Mouse (Mus musculus) NIH3T3 (cell line): ENCODE measurements at regions not wholly inside any gene's neighbourhood (a gene's known extent, or its start where the extent isn't known, plus 50 kb on each side); places are given as distances from the start of the nearest gene placed in this dataset.

Experiments used
- DNase-seq: peaks from one replicate; pipeline ENCODE4 v3.0.0-alpha.2; 2012; ENCODE audit warnings: low read depth

GRCm38 (mm10) chr1:125307223-125307622 is 128.3 kb downstream of the Actr3 start:
- no peak for DNase-seq

- DNase-seq, result no peak
These were observed 136.9 kb downstream of the Actr3 start for GRCm38 (mm10) chr1:125298520-125299090.

- DNase-seq, result no peak
These were observed 139.9 kb downstream of the Actr3 start for GRCm38 (mm10) chr1:125295646-125296045.

DNA sequence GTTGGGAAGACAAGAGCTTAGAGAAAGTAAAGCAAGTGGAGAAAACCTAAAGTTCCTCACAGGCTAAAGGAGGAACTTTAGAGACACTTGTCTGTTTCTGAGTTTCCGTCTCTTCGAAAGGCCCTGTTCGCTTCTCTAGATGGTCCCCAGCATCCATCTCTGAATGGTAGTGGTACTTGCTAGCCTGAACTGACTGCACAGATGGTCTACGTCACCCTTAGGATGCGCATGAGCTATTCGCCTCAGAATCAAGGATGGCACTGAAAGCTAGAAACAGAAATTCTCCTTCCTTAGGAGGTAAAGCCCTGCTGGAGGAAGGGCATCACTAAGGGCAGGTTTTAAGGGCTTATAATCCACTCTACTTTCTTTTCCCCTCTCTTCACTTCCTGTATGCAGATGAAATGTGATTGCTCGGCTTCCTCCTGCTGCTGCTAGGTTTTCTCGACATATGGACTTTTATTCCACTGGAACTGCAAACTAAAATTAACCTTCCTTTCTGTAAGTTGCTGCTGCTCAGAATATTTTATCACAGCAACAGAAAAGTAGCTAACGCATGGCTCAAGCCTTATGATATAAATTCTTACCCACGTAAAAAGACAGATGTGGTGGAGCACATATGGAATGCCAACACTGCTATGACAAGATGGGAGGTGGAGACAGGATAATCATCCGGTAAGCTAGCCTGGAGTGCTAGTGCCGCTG is 145.1 kb downstream of the Actr3 start:
- DNase-seq, result no peak

DNA sequence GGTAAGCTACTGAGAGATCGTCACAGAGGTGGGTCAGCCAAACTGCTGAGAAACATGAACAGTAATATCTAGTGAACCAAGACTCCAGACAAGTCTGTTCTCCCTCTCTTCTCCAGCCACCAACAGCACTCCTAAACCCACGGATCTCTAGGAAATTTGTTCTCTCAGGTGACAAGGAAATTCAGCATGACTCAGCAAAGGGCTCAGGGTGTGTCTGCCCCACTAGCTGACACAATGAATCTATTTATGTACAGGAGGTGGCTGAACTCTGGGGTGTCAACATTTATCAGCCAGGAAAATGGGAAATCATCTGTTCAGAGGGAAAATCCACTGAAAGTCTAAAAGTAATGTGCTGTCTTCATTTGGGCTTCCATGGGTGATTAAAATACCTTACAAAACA is 149.2 kb downstream of the Actr3 start:
- DNase-seq, result no peak

DNA sequence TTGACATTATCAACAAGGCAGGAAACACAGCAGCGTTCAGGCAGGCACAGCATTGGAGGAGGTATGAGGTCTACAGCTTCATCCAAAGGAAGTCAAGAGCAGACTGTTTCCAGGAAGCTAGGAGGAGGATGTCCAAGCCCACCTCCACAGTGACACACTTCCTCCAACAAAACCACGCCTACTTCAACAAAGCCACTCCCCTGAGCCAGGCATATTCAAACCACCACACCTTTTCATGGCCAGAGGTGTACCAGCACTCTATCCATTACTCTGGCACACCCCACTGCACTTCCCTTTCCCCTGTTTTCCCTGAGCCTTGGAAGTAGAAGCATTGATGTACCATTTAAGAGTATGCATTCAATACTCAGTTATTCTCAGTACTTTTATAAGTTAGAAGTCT is 150.8 kb downstream of the Actr3 start:
- DNase-seq, result no peak

DNA sequence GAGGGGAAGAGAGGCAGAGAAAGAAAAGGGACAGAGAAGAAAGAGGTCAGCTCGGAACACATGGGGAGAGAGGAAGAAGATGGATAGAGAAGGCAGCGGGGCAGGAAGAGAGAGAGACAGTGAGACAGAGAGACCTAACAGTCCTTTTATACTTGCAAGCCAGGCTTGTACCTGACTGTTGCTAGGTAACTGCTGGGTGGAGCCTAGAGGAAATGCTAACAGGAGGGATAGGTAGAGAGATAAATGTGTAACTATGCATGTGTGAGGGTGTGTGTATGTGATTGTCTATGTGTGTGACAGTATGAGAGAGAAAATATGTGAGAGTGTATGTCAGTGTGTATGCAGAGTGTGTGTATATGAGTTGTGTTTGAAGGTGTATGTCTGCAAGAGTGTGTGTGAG is 161.8 kb downstream of the Actr3 start:
- DNase-seq, result no peak

DNA sequence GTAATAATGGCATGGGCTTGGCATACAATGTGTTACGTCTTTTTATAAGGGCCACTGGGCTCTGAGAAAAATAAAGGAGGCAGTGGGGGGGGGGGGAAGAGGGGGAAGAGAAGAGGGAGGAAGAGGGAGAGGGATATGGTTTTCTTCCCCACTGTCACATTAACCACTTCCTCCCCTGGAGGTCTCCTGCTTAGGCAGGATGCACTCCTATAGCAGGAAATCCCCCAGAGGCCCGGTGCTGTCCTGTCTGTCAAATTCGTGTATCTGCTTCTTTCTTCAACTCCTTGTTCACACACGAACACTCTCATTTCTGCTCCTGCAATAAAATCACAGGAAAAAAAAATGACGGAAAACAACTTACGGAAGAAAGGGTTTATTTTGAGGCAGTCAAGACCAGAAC is 171.8 kb downstream of the Actr3 start:
- DNase-seq, result no peak

- no peak for DNase-seq
These were observed 172.5 kb downstream of the Actr3 start for GRCm38 (mm10) chr1:125263068-125263467.

DNA sequence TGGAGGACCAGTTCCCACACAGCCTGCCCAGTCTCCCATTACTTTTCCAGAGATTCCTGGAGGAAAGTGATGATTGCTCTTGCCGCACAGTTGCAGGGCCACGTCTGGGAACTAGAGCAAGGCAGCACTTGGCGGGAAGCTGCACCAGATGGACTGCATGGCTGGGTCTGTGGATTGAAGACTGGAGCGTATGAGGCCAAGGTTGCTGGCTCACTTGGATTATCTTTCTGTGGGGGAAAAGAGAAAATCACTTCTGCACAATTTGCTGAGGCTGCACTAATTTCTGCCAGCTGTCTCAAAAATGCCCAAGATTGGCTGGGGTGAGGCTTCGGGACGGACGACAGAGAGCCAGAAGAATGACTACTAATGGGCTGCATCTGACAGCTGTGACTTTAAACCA is 193.2 kb downstream of the Actr3 start:
- no peak for DNase-seq

DNA sequence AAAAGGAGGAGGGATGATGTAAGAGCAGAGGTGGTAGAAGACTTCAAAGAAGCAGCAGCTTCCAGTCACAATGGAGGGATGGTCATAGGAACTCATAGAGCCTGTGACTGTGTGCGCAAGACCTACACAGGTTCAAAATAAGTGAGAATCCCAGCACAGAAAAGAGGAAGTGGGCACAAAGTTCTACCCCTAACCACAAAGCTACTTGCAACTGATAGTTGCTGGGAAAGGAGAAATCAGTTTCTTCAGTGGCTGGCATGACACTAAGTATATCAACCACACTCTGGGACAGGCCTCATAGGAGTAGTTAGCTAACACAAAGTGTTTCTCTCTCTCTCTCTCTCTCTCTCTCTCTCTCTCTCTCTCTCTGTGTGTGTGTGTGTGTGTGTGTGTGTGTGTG is 193.8 kb downstream of the Actr3 start:
- DNase-seq, result no peak

DNA sequence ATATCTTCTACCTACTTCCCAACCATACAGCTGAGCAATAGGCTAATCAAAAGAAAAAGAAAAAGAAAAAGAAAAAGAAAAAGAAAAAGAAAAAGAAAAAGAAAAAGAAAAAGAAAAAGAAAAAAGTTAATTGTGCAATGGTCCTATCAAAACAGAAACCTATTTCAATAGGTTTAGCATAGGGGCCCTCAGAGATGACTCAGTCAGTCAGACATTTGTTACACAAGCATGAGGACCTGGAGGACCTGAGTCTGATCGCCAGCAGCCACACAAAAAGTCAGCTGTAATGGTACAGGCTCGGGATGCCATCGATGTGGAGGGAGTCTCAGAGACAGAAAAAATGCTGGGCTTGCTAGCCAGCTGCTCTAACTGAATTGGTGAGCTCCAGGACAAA is 197.9 kb downstream of the Actr3 start:
- peak; percentile 33 for DNase-seq

DNA sequence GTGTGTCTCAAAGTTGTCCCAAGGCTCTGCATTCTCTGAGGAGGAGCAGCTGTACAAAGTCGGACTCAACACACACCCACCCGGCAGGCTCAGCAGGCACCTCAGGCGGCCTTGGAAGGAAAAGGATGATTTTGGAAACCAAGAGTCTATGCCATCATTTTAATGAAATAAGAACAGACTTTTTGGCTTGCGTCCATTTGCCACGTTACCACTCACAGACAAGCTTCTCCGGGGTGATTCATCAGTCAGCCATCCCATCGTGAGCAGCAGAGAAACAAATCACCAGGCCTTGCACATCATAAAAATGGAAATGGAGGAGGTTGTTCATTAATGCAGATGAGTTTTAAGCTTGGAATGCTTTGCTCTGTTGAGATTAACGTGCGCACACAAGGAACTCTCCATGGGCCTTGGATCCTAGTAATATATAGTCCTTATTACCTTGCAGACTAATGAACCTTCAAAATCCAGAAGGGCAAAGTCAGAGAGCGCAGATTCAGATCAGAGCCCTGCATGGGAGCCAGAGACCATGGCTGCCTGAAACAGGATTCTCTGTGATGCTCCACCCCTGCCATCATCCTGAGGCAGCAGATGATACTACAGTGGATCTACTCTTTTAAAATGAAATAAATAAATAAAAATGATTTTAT is 198.5 kb downstream of the Actr3 start:
- DNase-seq, result peak; percentile 89

GRCm38 (mm10) chr1:125234747-125235146 is 200.8 kb downstream of the Actr3 start:
- DNase-seq, result no peak

DNA sequence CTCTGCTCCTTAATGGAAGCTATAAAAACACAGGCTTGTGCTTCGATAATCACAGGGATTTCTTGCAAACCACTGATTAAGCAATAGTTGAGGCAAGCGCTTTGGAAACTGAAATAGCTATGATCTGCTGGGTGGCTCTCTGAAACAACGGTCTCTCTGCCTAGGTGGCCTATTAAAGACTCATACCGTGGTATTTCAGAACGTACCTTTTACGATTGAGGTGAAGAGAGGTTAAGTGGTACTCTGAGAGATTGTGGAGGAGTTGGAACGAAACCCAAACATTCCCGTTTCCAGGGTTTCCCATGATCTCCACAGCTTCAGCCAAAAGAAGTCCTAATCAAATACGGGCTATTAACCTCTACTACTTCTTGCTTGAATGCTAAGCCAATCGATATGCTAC is 212.2 kb downstream of the Actr3 start:
- DNase-seq, result no peak

GRCm38 (mm10) chr1:125216192-125216591 is 219.3 kb downstream of the Actr3 start:
- no peak for DNase-seq

GRCm38 (mm10) chr1:125187091-125187490 is 248.4 kb downstream of the Actr3 start:
- DNase-seq, result no peak

GRCm38 (mm10) chr1:125176124-125176937 is 259.2 kb downstream of the Actr3 start:
- DNase-seq, result no peak

GRCm38 (mm10) chr1:125174725-125175124 is 260.8 kb downstream of the Actr3 start:
- DNase-seq, result no peak

DNA sequence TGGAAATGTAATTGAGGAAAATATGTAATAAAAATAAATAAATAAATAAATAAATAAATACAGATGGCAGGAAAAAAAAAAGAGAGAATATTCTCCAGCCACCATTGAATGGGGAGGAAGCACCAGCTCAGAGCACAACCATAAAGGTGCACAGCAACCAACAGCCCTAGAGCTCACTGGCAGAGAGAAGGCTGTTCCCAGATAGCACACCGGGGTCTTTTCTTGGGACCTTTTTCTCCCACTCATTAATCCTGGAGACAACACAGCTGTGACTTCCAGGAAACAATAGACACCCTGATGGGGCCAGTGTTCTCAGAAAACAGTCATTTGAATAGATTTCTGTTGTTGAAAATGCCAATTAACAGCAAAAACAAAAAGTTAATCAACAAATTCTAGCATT is 263.1 kb downstream of the Actr3 start:
- no peak for DNase-seq

DNA sequence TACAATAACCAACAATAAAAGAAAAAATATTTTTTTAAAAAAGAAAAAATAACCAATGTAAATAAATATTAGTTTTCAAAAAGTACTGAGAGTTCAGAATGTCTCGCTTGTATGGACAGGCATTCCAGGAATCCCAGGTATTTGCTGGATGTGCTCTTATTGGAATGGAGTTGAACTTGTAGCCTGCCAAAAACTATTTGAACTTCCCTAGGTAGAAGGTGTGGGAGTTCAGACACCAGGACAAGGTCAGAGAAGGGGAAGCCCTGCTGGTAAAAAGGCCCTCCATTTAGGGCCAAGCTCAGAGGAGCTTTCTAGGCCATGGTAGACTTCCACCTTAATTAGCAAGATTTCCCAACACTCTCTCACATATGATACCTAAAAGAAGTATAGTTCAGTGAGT is 270.3 kb downstream of the Actr3 start:
- no peak for DNase-seq

- DNase-seq, result no peak
These were observed 277.0 kb downstream of the Actr3 start for GRCm38 (mm10) chr1:125158481-125158880.

GRCm38 (mm10) chr1:125156093-125156492 is 279.4 kb downstream of the Actr3 start:
- DNase-seq, result no peak
